Mouse (Mus musculus) left cerebral cortex, adult 11 months (tissue): Measurements from ENCODE around the gene Clpb.

Experiments
- DNase-seq: peaks from one replicate; pipeline ENCODE4 v3.0.0; 2022; ENCODE audit warnings: low spot score

The Clpb gene

GRCm38 (mm10) chr7:101676033-101676761, 12.8 kb downstream of the Clpb start:
- no peak for DNase-seq

GRCm38 (mm10) chr7:101676762-101677308, 13.4 kb downstream of the Clpb start:
- no peak for DNase-seq

- peak; percentile 69 for DNase-seq
Measured at GRCm38 (mm10) chr7:101679591-101679990, 16.2 kb downstream of the Clpb start.

GRCm38 (mm10) chr7:101680961-101681360, 17.5 kb downstream of the Clpb start:
- no peak for DNase-seq

- DNase-seq, result no peak
Measured at GRCm38 (mm10) chr7:101681565-101682071, 18.2 kb downstream of the Clpb start.

GRCm38 (mm10) chr7:101682886-101683285, 19.5 kb downstream of the Clpb start:
- DNase-seq, result no peak

- DNase-seq, result no peak
Measured at GRCm38 (mm10) chr7:101683976-101684630, 20.7 kb downstream of the Clpb start.

GRCm38 (mm10) chr7:101684671-101685070, 21.2 kb downstream of the Clpb start:
- no peak for DNase-seq

- no peak for DNase-seq
Measured at GRCm38 (mm10) chr7:101687144-101687543, 23.7 kb downstream of the Clpb start.

GRCm38 (mm10) chr7:101690471-101690870, 27.0 kb downstream of the Clpb start:
- no peak for DNase-seq

GRCm38 (mm10) chr7:101691863-101692262, 28.4 kb downstream of the Clpb start:
- DNase-seq, result no peak

GRCm38 (mm10) chr7:101692446-101692845, 29.0 kb downstream of the Clpb start:
- no peak for DNase-seq

- DNase-seq, result no peak
Measured at GRCm38 (mm10) chr7:101695483-101695882, 32.0 kb downstream of the Clpb start.

- DNase-seq, result no peak
Measured at GRCm38 (mm10) chr7:101696931-101697723, 33.7 kb downstream of the Clpb start.

GRCm38 (mm10) chr7:101700296-101700695, 36.9 kb downstream of the Clpb start:
- DNase-seq, result no peak

- DNase-seq, result no peak
Measured at GRCm38 (mm10) chr7:101702706-101703105, 39.3 kb downstream of the Clpb start.

GRCm38 (mm10) chr7:101709586-101709985, 46.2 kb downstream of the Clpb start:
- no peak for DNase-seq

GRCm38 (mm10) chr7:101710236-101710635, 46.8 kb downstream of the Clpb start:
- DNase-seq, result no peak

- DNase-seq, result no peak
Measured at GRCm38 (mm10) chr7:101713828-101714400, 50.5 kb downstream of the Clpb start.

- no peak for DNase-seq
Measured at GRCm38 (mm10) chr7:101715041-101715551, 51.7 kb downstream of the Clpb start.

GRCm38 (mm10) chr7:101720356-101720755, 56.9 kb downstream of the Clpb start:
- DNase-seq, result no peak

GRCm38 (mm10) chr7:101725081-101725480, 61.6 kb downstream of the Clpb start:
- no peak for DNase-seq
